Mouse (Mus musculus): ENCODE results near the gene Sergef. TPM values are rescaled to one million over a fixed set of nuclear protein-coding genes. Genes with fewer than 3 reads are reported as not detected.

Sergef gene
- polyA plus RNA-seq, 1 experiment from 2014 or later, result 23.4 TPM

- WGBS, result 95% methylated on average over 2 of the region's 2 CpGs
- no peak overlapping the region for H3K9ac ChIP-seq (ENCODE audit: low read length)
- peaks cover 10% of the 10 kb centered on the region for H3K4me1 ChIP-seq (ENCODE audit: control insufficient read depth, insufficient read depth, low read length)
- no peak overlapping the region for H3K4me3 ChIP-seq (ENCODE audit: low read depth, low read length)
- no peaks in the 10 kb centered on the region for H3K9me3 ChIP-seq (replicated peaks; ENCODE audit: control insufficient read depth, low read length)
- ATAC-seq, result no peak
- DNase-seq (ENCODE audit: low spot score), result no peak
- no peaks in the 10 kb centered on the region for H3K36me3 ChIP-seq (ENCODE audit: control insufficient read depth, insufficient read depth, low read length)
- H3K4me2 ChIP-seq (ENCODE audit: low read length), result no peak overlapping the region
- no peaks in the 10 kb centered on the region for H3K27me3 ChIP-seq (replicated peaks; ENCODE audit: control insufficient read depth, insufficient read depth, low read length)
- H3K27ac ChIP-seq (ENCODE audit: low read depth, low read length), result no peak overlapping the region
These were observed 42.6 kb downstream of the Sergef start for GRCm38 (mm10) chr7:46597006-46597405.

DNA sequence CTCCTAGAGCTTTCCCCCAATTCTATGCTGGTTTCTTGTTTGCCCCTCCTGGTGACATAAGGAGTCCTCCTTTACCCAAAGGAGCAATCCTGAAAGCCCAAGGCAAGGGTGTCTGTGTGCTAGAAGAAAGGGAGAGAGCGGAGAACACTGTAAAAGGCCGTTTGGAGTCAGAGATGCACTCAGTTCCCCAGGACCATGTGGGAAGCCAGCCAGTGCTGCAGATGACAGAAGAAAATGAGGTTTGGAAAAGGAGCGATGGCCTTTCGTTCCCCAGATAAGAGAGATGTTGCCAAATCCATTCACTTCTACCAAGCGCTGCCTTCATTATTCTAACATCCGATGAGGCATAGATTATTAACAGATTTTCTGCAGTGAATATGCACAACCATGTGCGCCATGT, 48.1 kb downstream of the Sergef start:
- Histone ChIP-seq H3K27me3 (replicated peaks; ENCODE audit: control insufficient read depth, insufficient read depth, low read length) (no peaks in the 10 kb centered on the region), H3K27ac (ENCODE audit: low read depth, low read length) (no peak overlapping the region; the same call in 1 of the 2 replicates), H3K4me3 (ENCODE audit: low read depth, low read length) (no peak overlapping the region), H3K4me1 (ENCODE audit: control insufficient read depth, insufficient read depth, low read length) (no peaks in the 10 kb centered on the region), H3K4me2 (ENCODE audit: low read length) (no peak overlapping the region), H3K9ac (ENCODE audit: low read length) (no peak overlapping the region), H3K9me3 (replicated peaks; ENCODE audit: control insufficient read depth, low read length) (no peaks in the 10 kb centered on the region), H3K36me3 (ENCODE audit: control insufficient read depth, insufficient read depth, low read length) (no peaks in the 10 kb centered on the region)
- DNase-seq (ENCODE audit: low spot score) (no peak), ATAC-seq (no peak)
- WGBS, result 74% methylated on average over 7 of the region's 7 CpGs

DNA sequence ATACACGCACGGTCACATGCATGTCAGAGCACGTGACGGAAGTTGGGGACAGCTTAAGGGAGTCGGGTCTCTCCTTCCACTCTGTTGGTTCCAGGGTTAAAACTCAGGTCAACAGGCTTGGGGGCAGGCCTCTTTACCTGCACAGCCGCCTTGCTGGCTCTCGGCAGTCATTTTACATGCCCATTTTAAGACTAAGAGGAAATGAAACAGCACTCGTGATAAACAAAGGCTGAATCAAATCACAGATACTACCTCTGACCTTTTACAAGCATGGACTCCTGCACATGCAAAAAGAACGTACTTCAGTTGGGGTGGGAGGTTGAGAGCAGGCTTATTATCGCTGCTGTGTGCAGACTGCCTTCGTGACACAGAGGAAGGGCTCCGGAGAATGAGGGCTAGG, 50.4 kb downstream of the Sergef start:
- ATAC-seq, result no peak

GRCm38 (mm10) chr7:46588005-46588404, 51.6 kb downstream of the Sergef start:
- Histone ChIP-seq H3K4me1 (ENCODE audit: control insufficient read depth, insufficient read depth, low read length) (no peaks in the 10 kb centered on the region), H3K27me3 (replicated peaks; ENCODE audit: control insufficient read depth, insufficient read depth, low read length) (no peaks in the 10 kb centered on the region), H3K27ac (ENCODE audit: low read depth, low read length) (no peak overlapping the region), H3K4me3 (ENCODE audit: low read depth, low read length) (no peak overlapping the region), H3K36me3 (ENCODE audit: control insufficient read depth, insufficient read depth, low read length) (no peaks in the 10 kb centered on the region), H3K9ac (ENCODE audit: low read length) (no peak overlapping the region), H3K9me3 (replicated peaks; ENCODE audit: control insufficient read depth, low read length) (no peaks in the 10 kb centered on the region), H3K4me2 (ENCODE audit: low read length) (no peak overlapping the region)
- no peak for ATAC-seq
- DNase-seq (ENCODE audit: low spot score), result no peak
- 70% methylated on average over 7 of the region's 7 CpGs for WGBS

More for the DNA sequence above, 50.4 kb downstream of the Sergef start:
- no peaks in the 10 kb centered on the region for H3K9me3 ChIP-seq (replicated peaks; ENCODE audit: control insufficient read depth, low read length)
- H3K27me3 ChIP-seq (replicated peaks; ENCODE audit: control insufficient read depth, insufficient read depth, low read length), result no peaks in the 10 kb centered on the region
- DNase-seq (ENCODE audit: low spot score), result no peak
- no peak overlapping the region for H3K27ac ChIP-seq (ENCODE audit: low read depth, low read length)
- H3K36me3 ChIP-seq (ENCODE audit: control insufficient read depth, insufficient read depth, low read length), result no peaks in the 10 kb centered on the region
- no peak overlapping the region for H3K4me2 ChIP-seq (ENCODE audit: low read length)
- WGBS, result 91% methylated on average over 12 of the region's 12 CpGs
- no peak overlapping the region for H3K4me3 ChIP-seq (ENCODE audit: low read depth, low read length)
- no peaks in the 10 kb centered on the region for H3K4me1 ChIP-seq (ENCODE audit: control insufficient read depth, insufficient read depth, low read length)
- no peak overlapping the region for H3K9ac ChIP-seq (ENCODE audit: low read length)

GRCm38 (mm10) chr7:46587466-46587865, 52.1 kb downstream of the Sergef start:
- H3K9me3 ChIP-seq (replicated peaks; ENCODE audit: control insufficient read depth, low read length), result no peaks in the 10 kb centered on the region
- H3K4me1 ChIP-seq (ENCODE audit: control insufficient read depth, insufficient read depth, low read length), result no peaks in the 10 kb centered on the region
- no peaks in the 10 kb centered on the region for H3K27me3 ChIP-seq (replicated peaks; ENCODE audit: control insufficient read depth, insufficient read depth, low read length)
- ATAC-seq, result no peak
- DNase-seq (ENCODE audit: low spot score), result no peak
- 65% methylated on average over 17 of the region's 17 CpGs for WGBS
- H3K36me3 ChIP-seq (ENCODE audit: control insufficient read depth, insufficient read depth, low read length), result no peaks in the 10 kb centered on the region
- H3K9ac ChIP-seq (ENCODE audit: low read length), result no peak overlapping the region
- no peak overlapping the region for H3K4me2 ChIP-seq (ENCODE audit: low read length)
- H3K4me3 ChIP-seq (ENCODE audit: low read depth, low read length), result no peak overlapping the region
- no peak overlapping the region for H3K27ac ChIP-seq (ENCODE audit: low read depth, low read length)

- no peak overlapping the region for H3K4me3 ChIP-seq (ENCODE audit: low read depth, low read length)
- H3K36me3 ChIP-seq (ENCODE audit: control insufficient read depth, insufficient read depth, low read length), result no peaks in the 10 kb centered on the region
- no peaks in the 10 kb centered on the region for H3K4me1 ChIP-seq (ENCODE audit: control insufficient read depth, insufficient read depth, low read length)
- DNase-seq (ENCODE audit: low spot score) (no peak), ATAC-seq (no peak)
- H3K9ac ChIP-seq (ENCODE audit: low read length), result no peak overlapping the region
- H3K9me3 ChIP-seq (replicated peaks; ENCODE audit: control insufficient read depth, low read length), result no peaks in the 10 kb centered on the region
- no peak overlapping the region for H3K4me2 ChIP-seq (ENCODE audit: low read length)
- no peaks in the 10 kb centered on the region for H3K27me3 ChIP-seq (replicated peaks; ENCODE audit: control insufficient read depth, insufficient read depth, low read length)
- no peak overlapping the region for H3K27ac ChIP-seq (ENCODE audit: low read depth, low read length)
- WGBS, result 86% methylated on average over 10 of the region's 10 CpGs
These were observed 52.9 kb downstream of the Sergef start for GRCm38 (mm10) chr7:46586621-46587216.

GRCm38 (mm10) chr7:46582750-46583149, 56.9 kb downstream of the Sergef start:
- no peaks in the 10 kb centered on the region for H3K4me1 ChIP-seq (ENCODE audit: control insufficient read depth, insufficient read depth, low read length)
- H3K9ac ChIP-seq (ENCODE audit: low read length), result no peak overlapping the region
- H3K4me2 ChIP-seq (ENCODE audit: low read length), result no peak overlapping the region
- no peak for ATAC-seq
- H3K27me3 ChIP-seq (replicated peaks; ENCODE audit: control insufficient read depth, insufficient read depth, low read length), result no peaks in the 10 kb centered on the region
- H3K9me3 ChIP-seq (replicated peaks; ENCODE audit: control insufficient read depth, low read length), result no peaks in the 10 kb centered on the region
- H3K36me3 ChIP-seq (ENCODE audit: control insufficient read depth, insufficient read depth, low read length), result no peaks in the 10 kb centered on the region
- 97% methylated on average over 6 of the region's 6 CpGs for WGBS
- no peak overlapping the region for H3K4me3 ChIP-seq (ENCODE audit: low read depth, low read length)
- H3K27ac ChIP-seq (ENCODE audit: low read depth, low read length), result no peak overlapping the region
- DNase-seq (ENCODE audit: low spot score), result no peak

DNA sequence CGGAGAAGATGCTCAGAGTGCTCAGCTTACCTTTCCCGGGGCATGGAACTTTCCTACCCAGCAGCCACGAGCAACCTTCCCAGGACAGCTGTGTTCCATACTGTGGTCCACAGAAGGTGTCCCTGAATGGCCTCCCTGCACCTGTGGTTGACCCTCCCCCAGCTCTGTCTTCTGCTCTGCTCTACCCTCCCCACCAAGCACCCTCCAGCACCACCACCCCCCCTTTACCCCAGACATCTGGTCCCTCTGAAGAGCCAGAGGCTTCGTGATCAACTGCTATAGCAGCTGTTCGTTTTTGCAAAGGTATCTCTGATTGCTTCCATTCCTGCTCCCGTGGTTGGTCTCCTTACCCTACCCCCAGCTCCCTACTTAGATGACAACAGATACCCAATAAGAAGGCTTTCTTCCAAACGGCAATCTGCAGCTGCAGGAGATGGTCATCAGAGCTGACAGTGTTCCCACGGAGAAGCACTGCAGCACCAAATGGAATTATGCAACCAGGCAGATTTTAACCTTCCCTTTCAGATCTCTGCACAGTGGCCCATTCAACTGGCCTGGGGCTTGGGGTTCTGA, 58.2 kb downstream of the Sergef start:
- Histone ChIP-seq H3K4me2 (ENCODE audit: low read length) (no peak overlapping the region), H3K27me3 (replicated peaks; ENCODE audit: control insufficient read depth, insufficient read depth, low read length) (no peaks in the 10 kb centered on the region), H3K27ac (ENCODE audit: low read depth, low read length) (no peak overlapping the region), H3K36me3 (ENCODE audit: control insufficient read depth, insufficient read depth, low read length) (no peaks in the 10 kb centered on the region), H3K4me3 (ENCODE audit: low read depth, low read length) (no peak overlapping the region), H3K9me3 (replicated peaks; ENCODE audit: control insufficient read depth, low read length) (no peaks in the 10 kb centered on the region), H3K9ac (ENCODE audit: low read length) (no peak overlapping the region), H3K4me1 (ENCODE audit: control insufficient read depth, insufficient read depth, low read length) (no peaks in the 10 kb centered on the region)
- DNase-seq (ENCODE audit: low spot score), result no peak
- no peak for ATAC-seq
- WGBS, result 86% methylated on average over 8 of the region's 8 CpGs

DNA sequence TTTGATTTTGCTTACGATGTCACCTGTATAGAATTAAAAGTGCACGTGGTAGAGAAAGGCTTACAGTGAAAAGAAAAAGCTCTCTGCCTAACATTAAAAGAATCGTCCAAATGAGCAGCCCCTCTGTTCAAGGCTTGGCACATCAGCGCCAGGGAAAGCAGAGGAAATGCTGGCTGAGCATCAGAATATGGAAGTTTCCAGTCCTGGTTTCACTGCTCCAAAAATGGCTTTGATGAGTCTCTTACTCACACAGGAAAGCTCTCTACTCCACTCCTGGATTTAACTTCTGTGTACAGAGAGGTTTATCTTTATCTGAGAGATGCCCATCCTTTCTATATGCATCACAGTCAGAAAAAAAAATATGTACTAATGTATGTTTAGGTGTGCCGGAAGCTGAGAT, 61.5 kb downstream of the Sergef start:
- ATAC-seq (no peak), DNase-seq (ENCODE audit: low spot score) (no peak)
- H3K4me1 ChIP-seq (ENCODE audit: control insufficient read depth, insufficient read depth, low read length), result no peaks in the 10 kb centered on the region; the same call in 1 of the 2 replicates
- no peaks in the 10 kb centered on the region for H3K27me3 ChIP-seq (replicated peaks; ENCODE audit: control insufficient read depth, insufficient read depth, low read length)
- no peak overlapping the region for H3K4me2 ChIP-seq (ENCODE audit: low read length)
- H3K9me3 ChIP-seq (replicated peaks; ENCODE audit: control insufficient read depth, low read length), result no peaks in the 10 kb centered on the region
- H3K4me3 ChIP-seq (ENCODE audit: low read depth, low read length), result no peak overlapping the region
- 84% methylated on average over 5 of the region's 5 CpGs for WGBS
- no peak overlapping the region for H3K9ac ChIP-seq (ENCODE audit: low read length)
- no peak overlapping the region for H3K27ac ChIP-seq (ENCODE audit: low read depth, low read length)
- H3K36me3 ChIP-seq (ENCODE audit: control insufficient read depth, insufficient read depth, low read length), result no peaks in the 10 kb centered on the region
